Mouse (Mus musculus) adrenal gland, postnatal 36 days (tissue): Measurements from ENCODE around the gene Dlg5. TPM values are rescaled to one million over a fixed set of nuclear protein-coding genes. Genes with fewer than 3 reads are reported as not detected.

ENCODE experiments used
- DNase-seq, 2 experiments: peaks; one replicate each; pipeline ENCODE4 v3.0.0; 2021; ENCODE audit warnings: mixed read lengths in 1 of 2
- total RNA-seq, 2 experiments: library from RNA; stranded (reverse); gene quantifications; 2 replicates each; pipeline ENCODE4 v1.2.3; 2021

Dlg5 gene
- total RNA-seq, 2 experiments from 2014 or later = 41.3 to 51.0 TPM

DNA sequence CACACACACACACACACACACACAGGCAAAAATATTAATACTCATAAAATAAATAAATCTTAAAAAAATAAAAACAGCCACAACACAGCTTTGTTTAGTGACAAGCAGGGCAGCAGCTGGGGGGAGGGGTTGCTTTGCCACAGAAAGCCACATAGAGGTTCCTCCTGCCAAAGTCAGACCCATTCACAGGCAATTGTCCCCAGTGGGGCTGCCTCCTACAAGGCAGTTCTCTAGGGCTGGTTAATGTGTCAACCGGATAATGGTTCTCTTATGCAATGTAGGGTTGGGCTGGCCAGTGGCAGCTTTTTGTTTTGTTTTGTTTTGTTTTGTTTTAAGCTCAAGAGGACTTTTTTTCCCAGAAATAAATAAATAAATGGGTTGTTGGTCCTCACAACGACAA, 11.3 kb downstream of the Dlg5 start:
- peak in 1 of 2 experiments; percentile 57 for DNase-seq

DNA sequence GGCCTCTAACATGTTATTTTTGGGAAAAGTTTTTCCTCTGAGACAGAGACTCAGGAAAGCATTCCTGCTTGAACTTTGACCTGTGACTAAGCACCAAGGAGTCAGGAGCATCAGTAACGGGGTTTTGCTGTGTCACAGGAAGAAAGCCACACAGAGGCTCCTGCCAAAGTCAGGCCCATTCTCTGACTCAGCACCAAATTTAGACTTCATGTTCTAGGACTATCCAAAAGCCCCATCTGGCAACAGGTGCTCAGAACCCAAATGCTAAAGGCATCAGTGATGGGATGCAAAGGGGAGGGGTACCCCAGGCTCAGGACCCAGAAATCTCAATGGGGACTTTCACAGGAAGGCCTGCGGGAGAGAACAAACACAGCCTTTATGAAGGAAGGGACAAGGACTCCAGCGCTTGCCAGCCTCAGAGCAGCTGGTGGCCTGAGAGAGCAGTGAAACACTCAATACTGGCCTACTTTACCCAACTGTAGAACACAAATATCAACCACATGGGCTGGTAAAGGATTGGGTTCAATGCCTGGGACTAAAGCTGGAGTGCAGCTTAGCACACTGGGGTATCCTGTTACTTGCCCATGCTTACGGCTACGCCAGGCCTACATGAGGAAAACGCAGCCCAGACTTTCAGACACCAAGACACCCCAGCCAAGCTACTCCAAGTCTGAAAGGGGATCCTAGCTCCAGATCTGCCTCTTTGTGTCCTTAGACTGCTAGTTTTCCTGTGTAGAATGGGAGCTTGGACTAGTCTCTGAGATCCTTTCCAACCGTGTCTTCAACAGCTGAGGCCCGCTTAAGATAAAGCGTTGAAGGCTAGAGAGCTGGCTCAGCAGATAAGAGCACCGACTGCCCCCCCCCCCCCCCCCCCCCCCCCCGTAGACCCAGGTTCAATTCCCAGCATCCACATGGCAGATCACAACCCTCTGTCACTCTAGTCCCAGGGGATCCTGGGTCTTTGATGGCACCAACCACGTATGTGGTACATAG, 12.8 kb downstream of the Dlg5 start:
- DNase-seq = peak; percentile 46 to 65

DNA sequence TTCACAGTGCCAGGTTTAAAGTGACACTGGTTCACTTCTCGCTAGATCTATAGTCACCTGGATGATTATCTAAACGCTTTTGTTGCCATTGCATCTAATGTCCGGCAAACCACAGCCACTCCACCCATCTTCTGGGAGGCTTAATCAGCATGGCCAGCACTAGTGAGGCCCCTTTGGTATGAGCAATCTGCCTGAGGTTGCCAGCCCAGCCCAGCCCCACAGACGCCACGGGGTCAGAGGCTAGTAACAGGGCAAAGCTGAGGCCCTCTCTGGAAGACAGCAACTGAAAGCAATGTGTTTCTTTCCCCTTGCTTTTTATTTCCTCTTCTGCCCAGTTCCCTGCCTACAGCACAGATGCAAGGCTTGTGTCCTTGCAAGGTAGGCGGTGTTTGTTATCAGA, 17.2 kb downstream of the Dlg5 start:
- DNase-seq = no peak

DNA sequence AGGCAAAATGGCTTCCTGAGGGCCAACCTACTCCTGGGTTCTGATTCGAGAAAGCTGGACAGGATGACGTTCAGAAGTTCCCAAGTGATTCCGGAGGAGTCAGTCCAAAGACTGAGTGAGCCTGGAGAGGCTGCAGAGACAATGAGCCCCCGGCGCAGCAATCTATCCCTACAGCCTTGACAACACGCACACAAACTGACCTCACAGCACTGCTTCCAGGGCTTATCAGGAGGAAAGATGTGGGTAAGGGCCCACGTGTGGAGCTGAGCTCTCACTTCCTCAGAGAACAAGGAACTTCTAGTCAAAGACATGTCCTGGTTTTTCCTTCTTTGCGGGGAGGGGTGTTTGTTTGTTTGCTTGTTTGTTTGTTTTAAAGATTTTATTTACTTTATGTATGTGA, 18.7 kb downstream of the Dlg5 start:
- no peak for DNase-seq

DNA sequence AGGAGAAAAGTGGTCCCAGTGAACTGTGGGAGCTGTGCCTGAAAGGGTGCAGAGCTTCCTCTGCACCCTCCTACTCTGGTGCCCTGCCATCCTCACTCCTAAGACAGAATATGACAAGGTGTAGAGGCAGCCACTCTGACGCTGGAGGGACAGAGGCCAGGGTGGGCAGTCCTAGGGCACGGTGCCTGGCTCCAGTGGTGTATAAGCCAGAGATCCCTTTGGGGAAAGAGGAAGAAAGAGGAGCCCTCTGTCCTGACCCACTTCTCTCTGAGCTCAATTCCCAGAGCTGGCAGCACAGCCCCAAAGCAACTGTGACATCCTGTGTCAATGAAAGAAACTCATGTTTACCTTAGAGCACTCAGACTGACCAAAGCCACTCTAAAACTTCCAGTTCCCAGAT, 19.4 kb downstream of the Dlg5 start:
- no peak for DNase-seq

DNA sequence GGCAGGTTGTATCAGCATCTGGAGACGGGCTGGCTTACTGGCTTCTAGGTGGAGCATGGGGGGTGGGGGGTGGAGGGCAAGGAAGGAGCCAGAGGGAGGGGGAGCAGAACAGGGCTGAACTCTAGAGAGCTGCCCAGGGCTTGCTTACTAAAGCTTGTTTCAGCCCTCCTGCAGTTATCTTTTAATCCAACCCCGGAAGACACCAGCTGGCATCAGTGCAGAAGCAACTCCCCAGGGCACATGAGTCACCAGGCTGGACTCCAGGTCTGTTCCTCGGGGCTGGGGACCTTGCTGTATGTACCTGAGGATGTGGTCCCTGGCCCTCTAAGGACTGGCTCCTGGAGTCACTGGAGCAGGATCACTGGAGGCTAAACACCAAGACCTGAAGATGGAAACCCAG, 23.0 kb downstream of the Dlg5 start:
- DNase-seq = peak; percentile 69 to 70

DNA sequence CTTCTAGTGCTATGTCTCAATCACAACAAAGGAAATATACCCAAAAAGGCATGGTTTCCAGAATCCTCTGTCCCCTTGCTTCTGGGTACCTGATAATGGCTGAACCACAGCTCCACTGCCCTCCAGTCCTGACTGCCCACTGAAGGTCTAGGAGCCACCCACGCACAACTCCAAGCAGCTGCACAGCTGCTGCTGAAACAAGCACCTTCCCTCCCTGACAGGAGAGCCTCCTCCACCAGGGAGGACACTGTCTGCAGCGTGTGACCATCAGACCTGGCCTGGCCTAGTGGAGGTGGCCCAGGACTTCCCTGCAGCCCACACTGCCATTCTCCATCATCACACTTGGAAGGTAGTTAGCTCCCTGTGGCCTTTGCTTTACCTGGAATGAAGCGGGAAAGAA, 23.4 kb downstream of the Dlg5 start:
- no peak for DNase-seq

DNA sequence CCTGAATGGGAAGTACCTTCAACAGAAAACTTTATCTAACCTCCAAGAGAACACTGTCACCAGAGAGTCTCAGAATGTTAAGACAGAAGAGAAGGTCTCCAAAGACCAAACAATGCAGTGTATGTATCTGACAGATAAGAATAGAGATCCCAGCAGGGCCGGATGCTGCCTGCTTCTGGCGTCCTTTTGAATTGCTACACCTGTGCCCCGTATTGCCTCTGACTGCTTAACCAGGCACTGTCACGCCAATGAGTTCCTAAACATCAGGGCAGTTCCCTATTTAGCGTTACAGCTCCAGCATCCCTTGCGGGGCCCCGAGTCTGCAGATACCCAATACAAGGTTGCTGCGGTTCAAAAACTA, 28.4 kb downstream of the Dlg5 start:
- no peak for DNase-seq

DNA sequence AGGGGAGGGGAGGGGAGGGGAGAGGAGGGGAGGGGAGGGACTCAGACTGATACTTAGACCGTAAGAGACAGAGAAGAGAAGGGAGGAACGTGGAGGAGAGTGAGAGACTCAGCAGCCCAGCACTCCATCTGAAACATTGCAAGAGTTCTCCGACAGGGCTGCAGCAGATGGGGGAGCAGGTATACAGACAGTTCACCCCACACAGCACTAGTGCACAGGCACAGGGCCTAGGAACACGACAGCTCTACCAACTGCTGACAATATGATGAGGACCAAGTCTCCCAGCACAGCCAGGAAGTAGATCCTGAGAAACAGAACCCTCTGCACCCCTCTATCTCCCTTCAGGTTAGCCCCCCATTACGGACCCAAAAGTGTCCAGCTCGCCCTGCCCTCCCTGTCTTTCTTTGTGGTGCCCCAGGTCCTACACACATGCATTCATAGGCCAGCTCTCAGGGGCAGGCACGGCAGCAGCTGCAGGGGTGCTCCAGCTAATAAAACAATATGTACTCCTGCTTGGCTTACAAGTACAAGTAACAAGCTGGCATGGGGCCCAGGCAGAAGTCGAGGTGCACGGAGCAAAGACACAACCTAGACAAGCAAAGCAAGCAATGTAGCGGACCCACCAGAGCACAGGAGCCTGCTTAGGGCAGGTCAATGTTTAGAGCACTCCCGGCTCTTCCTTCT, 28.9 kb downstream of the Dlg5 start:
- no peak for DNase-seq

DNA sequence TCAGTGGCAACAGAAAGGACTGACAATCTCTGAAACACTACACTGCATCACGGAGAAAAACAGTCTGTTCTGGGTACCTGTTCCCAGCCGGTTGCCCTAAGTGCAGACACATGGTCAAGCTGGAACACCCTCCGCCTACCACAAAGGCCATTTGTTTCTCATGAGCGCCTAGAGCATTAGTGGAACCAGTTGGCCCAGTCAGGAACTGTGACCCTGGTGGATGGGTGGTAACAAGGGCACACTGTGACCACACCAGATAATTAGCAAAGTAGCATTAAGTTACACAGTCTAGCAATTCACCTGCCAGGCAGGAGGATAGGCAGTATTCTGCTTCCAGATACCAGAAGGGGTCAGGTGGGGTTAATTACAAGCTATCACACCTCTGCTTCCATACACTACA, 29.7 kb downstream of the Dlg5 start:
- DNase-seq = no peak

DNA sequence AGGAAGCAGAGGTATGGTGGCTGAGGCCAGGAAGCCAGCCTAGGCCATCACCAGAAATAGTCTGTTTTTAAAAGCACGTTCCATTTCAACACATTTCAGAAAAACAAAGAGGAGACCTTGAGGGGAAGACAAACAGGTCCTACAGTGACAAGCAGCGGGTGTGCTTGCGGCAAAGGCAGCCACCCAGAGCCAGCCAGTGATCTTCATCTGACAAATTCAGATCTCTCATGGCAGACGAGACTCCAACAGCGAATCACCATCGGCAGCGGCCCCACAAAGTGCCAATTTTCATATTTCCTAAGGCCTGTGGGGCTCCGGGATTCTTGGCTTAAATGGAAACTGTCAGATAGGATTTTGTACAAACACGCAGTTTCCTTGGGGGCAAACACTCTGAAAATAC, 31.3 kb downstream of the Dlg5 start:
- peak; percentile 29 to 52 for DNase-seq

DNA sequence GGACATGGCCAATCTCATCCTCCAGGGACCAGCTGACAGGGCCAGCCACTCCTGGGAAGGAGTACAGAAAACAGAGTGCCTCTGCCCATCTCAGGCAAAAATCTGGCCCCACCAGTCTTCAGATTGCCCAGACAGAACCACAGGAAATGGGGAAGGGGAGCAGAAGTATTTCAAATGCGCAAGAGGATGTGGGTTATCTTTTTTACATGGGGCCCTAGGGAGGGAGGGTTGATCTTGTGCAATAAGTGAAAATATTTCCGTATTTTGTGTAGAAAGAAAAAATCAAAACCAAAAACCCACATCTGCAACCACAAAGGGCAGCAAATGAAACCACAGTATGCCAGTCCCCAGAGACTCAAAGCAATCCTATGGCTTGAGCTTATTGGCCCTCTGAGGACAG, 32.4 kb downstream of the Dlg5 start:
- peak in 1 of 2 experiments; percentile 25 for DNase-seq

DNA sequence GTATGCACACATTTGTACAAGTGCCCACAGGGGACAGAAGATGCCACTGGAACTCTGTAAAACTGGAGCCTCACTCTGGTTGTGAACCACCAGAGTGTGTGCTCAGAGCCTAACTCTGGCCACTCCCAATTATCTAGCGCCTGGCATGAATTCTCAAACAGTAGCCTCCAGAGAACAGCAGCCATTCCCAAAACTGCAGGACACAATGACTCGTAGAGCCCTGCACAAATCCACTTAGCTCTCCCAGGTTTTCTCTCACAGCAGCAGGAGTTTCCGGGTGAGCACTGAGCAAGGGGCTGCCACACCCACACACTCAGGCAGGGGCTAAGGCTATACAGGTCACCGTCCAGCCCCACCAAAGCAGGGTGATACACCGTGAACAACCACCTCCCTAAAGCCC, 32.9 kb downstream of the Dlg5 start:
- DNase-seq = no peak

DNA sequence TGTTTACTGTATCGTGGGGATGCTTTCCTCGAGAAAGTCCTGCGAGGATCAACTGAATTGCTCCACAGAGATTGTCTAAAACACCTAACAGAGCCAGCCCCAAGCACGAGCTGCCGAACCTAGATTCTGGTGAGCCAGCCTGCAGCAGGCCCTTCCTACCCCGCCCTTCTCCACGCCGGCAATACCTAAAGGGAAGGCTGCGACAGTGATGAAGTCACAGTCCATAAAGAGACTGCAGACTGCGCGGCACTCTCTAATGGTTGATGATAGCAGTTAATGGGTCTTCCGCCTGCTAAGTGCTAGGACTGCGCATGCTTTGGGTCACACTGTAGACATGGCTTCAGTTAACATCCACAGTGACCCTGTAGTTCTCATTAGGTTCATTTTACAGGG, 38.4 kb downstream of the Dlg5 start:
- DNase-seq = no peak

DNA sequence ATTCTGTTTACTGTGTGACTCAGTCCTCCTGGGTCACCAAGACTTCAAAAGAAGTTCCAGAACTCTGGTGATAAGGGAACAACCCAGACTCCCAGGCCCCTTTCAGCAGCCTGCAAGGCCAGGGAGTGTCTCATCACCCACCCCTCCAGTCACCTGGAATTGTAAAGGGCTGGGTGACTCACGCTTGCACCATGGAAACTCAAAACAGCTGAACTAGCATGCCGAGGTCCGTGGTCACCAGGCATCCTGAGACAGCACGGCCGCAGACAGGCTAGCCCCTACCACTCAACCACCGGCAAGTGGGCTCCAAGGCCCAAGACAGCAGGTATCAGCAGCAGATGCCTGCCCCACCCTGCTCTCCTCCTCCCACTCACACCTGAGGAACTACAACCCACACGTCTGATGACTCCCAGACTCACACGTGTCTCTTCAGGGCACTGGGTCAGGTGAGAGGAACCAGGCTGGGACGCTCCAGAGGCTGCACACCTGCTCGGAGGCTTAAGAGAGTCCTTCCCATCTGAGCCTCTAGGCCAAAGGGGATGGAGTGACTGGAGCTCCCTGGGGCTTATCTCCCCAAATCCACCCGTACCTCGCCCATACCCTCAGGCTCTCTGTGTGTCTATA, 38.9 kb downstream of the Dlg5 start:
- peak; percentile 74 to 76 for DNase-seq

DNA sequence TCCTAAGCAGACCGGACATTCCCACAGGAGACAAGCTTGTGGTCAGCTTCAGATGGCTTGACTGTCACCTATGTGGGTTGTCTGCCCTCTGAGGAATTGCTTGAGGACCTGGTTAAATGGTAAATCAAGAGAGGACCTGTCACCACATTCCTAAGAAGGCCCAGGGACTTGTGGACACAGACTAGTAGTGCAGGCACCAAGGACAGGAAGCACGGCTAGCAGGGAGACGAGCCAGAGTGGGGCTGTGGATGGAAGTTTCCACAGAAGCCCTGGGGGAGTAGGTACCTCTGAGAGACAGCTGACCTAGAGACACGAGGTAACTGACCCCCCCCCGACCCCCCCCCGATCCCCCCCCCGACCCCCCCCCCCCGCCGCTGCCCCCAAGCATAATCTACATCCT, 39.4 kb downstream of the Dlg5 start:
- peak; percentile 57 to 63 for DNase-seq

DNA sequence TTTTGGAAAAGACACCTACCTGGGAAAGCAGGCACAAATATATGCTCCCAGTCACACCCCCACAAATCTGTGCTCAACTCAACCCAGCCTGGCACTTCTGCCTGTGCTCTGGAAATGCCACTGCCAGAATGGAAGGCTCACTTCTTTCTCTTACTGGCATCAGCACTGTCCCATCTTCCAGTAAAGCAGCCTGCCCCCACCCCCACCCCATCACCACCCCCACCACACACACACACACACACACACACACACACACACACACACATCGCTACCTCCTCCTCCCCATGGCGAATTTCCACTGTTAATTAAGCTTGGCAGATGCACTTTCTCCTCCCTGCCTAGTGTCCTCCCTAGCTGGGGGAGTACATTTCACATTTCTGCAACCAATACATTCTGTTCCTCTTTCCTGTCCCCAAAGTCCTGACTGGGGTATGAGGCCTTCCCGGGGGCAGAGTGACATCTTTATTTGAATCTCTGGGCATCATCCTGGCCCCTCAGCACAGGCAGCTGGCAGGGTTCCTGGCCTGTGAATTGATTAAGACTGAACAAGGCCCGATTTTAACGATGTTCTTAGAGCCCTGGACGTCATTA, 40.3 kb downstream of the Dlg5 start:
- no peak for DNase-seq

DNA sequence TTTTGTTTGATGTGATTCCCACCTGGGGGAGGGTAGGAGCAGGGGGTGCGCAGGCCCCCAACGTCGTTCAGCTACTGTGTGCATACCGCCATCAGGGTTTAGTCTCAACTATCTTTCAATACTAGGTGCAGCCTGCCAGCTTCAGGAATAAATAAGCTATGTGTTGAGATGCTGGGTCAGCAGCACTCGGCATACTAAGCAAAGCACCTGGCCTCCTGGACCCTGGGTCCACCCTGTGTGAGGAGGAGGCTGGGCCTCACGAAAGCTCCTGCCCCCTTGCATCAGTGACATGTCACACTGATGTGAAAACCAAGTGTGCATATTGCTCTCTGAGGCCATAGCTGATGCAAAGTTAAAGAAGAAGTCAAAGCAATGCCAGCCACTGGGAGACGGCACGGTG, 42.5 kb downstream of the Dlg5 start:
- DNase-seq = no peak

DNA sequence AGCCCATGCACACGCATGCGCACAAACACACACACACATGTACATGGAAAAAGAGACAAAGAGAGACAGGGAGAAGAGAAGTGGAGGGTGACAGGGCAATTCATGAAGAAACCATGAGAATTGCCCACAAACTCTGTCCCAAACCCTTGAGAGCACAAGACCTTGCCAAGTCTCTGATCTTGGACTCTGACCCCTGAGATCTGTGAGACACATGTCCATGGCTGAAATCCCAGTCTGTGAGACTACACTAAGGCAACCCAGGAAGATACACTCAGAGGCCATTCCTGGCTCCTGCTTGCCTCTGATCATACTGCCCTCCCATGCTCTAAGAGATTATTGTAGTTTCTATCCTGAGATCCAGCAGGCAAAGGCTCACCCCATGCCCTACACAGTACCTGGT, 44.9 kb downstream of the Dlg5 start:
- peak in 1 of 2 experiments; percentile 33 for DNase-seq

DNA sequence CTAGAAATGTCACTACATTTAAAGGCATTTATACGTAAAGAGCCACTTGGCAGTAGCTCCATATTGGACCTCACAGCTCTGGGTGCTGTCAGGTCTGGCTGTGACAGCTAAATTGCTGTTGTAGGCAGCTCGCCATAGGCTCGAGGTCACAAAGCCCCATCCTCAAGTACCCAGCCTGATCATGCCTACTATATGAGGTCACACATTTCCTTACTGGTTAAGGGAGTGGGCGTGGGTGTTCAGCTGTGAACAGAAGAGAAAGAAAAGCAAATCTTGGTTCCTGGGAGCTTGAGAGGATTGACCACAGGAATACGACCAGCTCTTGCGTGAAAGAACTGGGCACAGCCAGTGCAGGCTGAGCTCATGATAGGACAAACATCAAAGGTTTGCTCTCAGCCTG, 46.0 kb downstream of the Dlg5 start:
- DNase-seq = no peak

DNA sequence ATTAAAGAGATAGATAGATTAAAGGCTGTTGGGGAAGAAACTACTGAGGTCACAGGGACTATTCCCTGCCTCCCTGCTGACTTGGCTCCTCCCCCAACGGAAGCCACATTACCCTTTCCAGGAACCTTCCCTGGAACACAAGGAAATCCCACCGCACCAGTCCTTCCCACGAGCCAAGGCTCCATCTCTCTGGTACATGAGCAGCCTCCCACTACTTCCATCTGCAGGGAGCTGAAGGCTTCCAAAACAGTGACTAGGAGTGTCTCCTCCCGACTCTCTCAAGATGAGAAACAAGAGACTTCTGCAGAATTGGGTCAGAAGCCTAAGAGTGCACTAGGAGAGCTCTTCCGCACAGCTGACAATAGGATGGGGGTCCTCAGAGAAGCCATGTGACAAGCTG, 47.9 kb downstream of the Dlg5 start:
- no peak for DNase-seq

DNA sequence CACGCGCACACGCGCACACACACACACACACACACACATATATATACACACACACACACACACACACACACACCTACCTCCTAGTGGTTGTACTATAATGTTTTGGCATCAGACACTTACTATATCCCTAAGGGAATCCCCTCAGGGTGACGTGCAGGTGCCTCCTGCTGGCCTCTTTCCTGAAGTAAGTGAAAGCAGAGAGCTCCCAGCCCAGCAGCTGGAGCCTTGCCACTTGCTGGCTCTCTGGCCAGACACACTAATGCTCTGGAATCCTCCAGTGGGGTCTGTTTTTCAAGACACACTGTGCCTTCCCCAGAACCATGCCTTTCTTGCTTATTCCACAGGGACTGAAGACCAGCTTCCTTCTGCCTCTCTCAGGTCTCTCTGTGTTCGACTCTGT, 48.8 kb downstream of the Dlg5 start:
- peak; percentile 34 to 64 for DNase-seq

DNA sequence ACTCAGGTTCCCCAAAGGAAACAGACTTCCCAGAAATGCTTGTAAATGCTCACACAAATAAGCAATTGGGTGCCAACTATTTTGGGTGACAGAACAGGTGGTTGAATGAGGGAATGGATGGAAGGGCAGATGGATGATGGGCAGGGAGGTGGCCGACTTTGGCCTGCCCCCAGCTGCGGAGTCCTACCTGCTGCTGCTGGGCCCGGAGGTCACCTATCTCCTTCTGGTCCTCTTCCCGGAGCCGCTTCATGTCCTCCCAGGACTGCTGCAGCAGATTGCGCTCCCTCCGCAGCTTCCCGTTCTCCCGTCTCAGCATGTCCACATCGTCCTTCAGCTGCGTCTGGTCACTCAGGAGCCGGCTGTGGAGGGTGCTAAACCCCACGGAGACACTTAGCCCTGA, 55.6 kb downstream of the Dlg5 start:
- no peak for DNase-seq
